Mouse (Mus musculus): ENCODE results near the gene Gm21778. TPM values are rescaled to one million over a fixed set of nuclear protein-coding genes. Genes with fewer than 3 reads are reported as not detected.
"Not testable (repeated sequence)": the region's sequence is repeated elsewhere in the genome, so short reads cannot be mapped to it uniquely, and the experiment has no call there.

Gm21778 gene
- not detected in 2 replicates for polyA plus RNA-seq (2016; fragmentation: Nextera tagmentation; extraction: Ambion mirVana)

- not testable (repeated sequence) for H3K4me1 ChIP-seq (replicated peaks); H3K27ac ChIP-seq (ENCODE audit: poor library complexity, severe bottlenecking); ATAC-seq (ENCODE audit: insufficient number of reproducible peaks, low FRiP score); H3K4me3 ChIP-seq; H3K9me3 ChIP-seq (replicated peaks); H3K27me3 ChIP-seq (replicated peaks); H3K9ac ChIP-seq; H3K36me3 ChIP-seq; H3K4me2 ChIP-seq
These were observed at the start of gene Gm21778 for GRCm38 (mm10) chrY:5942160-5942559. Gene Gm21778, plus strand, starts transcription at chrY:5942460.

Other genes with a start within 250 kb of the Gm21778 start
- not detected in 2 replicates for gene Gm20914, start 216.5 kb upstream of the Gm21778 start, polyA plus RNA-seq (2016; fragmentation: Nextera tagmentation; extraction: Ambion mirVana)
- gene Gm28171, start 149.1 kb upstream of the Gm21778 start, polyA plus RNA-seq (2016; fragmentation: Nextera tagmentation; extraction: Ambion mirVana), result not detected in 2 replicates